Mouse (Mus musculus) Patski (cell line): ENCODE measurements around the gene Nr1d1. TPM values are rescaled to one million over a fixed set of nuclear protein-coding genes. Genes with fewer than 3 reads are reported as not detected.

Experiments used
- ATAC-seq: fragments of 100-300 bp; one replicate; pipeline ENCODE4 v1.8.0; 2021
- CTCF ChIA-PET: fragments of 350-600 bp; sonication (Branson Sonifier 250); formaldehyde crosslinking; loops from one replicate; lab custom pipeline; 2022; ENCODE audit warnings: inconsistent platforms; lab: Charles Lee
- POLR2A ChIA-PET: fragments of 350-600 bp; sonication (Branson Sonifier 250); formaldehyde crosslinking; loops from one replicate; lab custom pipeline; 2022; ENCODE audit warnings: antibody characterized with exemption, inconsistent platforms; lab: Charles Lee
- DNase-seq: peaks from one replicate; pipeline ENCODE4 v3.0.0-alpha.2; 2011; ENCODE audit warnings: low read depth, low spot score
- H3K27me3 ChIP-seq: fragments of 371-371 bp; one replicate; pipeline ENCODE4 v1.5.1; 2021
- CTCF ChIP-seq: fragments of 100-300 bp; IDR thresholded peaks from one replicate; pipeline ENCODE4 v1.5.1; 2021
- in situ Hi-C: fragments of 300-500 bp; cut with MboI; formaldehyde crosslinking; loops from 3 replicates; pipeline ENCODE4 v1.11.1; 2018; ENCODE audit warnings: low pct_unique_long_range_greater_than_20kb, mixed read lengths
- polyA plus RNA-seq: library from polyadenylated mRNA; unstranded; gene quantifications from one replicate; pipeline ENCODE4 v1.2.3, GENCODE M21; 2021

Nr1d1 gene
- polyA plus RNA-seq, 1 experiment from 2014 or later: 37.2 TPM

DNA sequence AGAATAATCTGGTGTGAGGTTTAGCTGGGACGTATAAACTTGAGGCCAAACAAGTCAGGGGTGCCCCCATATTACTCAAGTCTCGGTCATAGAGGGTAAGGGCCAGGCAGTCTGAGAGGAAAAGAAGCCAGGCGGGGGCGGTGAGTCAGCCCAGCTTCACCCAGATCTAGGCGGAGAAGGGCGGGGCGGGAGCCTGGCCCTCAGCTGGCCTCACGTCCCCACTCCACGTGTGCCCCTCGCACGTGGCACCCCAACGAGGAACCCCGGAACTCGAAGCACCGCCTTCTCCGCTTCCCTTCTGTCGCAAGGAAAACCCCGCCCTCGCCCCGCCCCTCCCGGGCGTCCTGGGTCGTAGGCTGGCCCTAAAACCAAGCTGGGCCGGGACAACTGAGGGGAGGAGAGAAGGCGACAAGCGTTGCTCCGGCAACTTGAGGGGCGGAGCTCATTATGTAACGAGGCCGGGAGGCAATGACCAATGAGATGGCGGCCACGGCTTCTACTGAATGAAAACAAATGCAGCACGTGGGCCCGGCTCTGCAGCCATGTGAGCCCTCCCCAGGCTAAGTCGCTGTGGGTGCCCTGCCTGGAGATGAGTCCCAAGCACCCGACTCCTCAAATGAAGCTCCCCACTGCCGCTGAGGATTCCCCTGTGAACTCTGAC, 1.4 kb downstream of the Nr1d1 start:
- DNase-seq: peak; percentile 97
- H3K27me3 ChIP-seq: no peaks in the 10 kb centered on the region
- TF ChIP-seq CTCF: no peak
- ChIA-PET CTCF (interaction anchor here (0.8 to 7.3 kb wide), 7 partner anchors 14 to 73 kb away, joined by 3 to 74 read pairs (median 5); no protein-coding TSS in a partner anchor), POLR2A (interaction anchor here (0.7 to 5.1 kb wide), 6 partner anchors 10 to 68 kb away, joined by 3 to 48 read pairs (median 6); no protein-coding TSS in a partner anchor)
- peak; percentile 58 for ATAC-seq
- in situ Hi-C loops: no loop called here

DNA sequence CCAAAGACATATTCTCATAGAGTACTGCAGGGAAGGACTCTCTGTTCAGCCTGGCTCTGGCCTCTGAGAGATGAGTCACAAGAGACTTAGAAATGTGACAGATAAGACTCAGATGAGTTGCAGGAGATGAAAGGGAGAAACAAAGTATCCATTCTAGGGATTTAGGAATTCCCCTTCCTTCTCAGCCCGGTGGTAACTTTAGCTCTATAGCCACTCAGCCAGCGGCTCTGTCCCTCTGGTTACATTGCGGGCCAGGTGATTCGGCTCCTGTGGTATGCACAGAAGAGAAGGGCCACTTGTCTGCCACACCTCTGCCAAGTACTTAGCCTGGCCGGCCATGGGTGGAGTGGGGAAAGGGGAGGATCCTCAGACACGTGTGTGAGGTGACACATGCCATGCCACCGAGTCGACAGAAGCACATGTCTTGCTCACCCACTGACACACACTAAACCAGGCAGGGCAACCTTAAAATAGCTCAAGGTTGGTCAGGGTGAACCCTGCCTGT, 2.4 kb downstream of the Nr1d1 start:
- ATAC-seq (peak; percentile 10), DNase-seq (no peak)
- in situ Hi-C loops: no loop called here
- ChIA-PET CTCF (interaction anchor here (0.7 to 7.3 kb wide), 10 partner anchors 11 to 72 kb away, joined by 3 to 74 read pairs (median 4); no protein-coding TSS in a partner anchor), POLR2A (interaction anchor here (1.0 to 5.1 kb wide), 4 partner anchors 9 to 67 kb away, joined by 3 to 48 read pairs (median 14); no protein-coding TSS in a partner anchor)
- no peak for TF ChIP-seq CTCF
- no peaks in the 10 kb centered on the region for H3K27me3 ChIP-seq

DNA sequence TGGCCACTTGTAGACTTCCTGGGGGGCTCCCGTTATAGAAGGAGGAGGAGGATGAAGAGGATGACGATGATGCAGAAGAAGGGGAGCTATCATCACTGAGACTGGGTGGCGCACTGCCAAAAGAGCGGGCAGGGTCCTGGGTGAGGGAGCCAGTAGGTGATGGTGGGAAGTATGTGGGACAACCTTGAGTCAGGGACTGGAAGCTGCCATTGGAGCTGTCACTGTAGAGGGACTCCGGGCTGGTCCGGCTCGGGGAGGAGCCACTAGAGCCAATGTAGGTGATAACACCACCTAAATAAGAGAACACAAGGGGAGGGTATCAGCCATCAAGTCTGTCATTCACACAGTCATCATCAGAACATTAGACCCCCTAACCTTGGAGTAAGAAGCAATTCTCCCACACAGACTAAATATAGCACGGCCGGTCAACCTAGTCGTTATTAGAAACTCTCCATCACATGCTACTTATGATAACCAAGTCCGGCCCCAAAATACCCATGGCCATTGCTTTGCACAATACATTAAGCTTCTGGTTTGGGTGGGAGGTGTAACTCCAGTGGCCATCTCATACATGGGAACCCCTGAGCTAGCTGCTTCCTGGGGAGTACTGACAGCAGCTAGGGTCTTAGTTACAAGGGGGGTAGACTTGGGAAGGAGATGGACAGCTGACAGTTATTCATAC, 3.1 kb downstream of the Nr1d1 start:
- no peak for ATAC-seq
- ChIA-PET POLR2A (interaction anchor here (1.5 to 5.1 kb wide), 3 partner anchors 15 to 66 kb away, joined by 3 to 48 read pairs (median 23); no protein-coding TSS in a partner anchor), CTCF (interaction anchor here (1.1 to 7.3 kb wide), 6 partner anchors 11 to 54 kb away, joined by 3 to 74 read pairs (median 6); no protein-coding TSS in a partner anchor)
- in situ Hi-C loops: no loop called here
- no peak for DNase-seq
- TF ChIP-seq CTCF: no peak
- H3K27me3 ChIP-seq: no peaks in the 10 kb centered on the region

DNA sequence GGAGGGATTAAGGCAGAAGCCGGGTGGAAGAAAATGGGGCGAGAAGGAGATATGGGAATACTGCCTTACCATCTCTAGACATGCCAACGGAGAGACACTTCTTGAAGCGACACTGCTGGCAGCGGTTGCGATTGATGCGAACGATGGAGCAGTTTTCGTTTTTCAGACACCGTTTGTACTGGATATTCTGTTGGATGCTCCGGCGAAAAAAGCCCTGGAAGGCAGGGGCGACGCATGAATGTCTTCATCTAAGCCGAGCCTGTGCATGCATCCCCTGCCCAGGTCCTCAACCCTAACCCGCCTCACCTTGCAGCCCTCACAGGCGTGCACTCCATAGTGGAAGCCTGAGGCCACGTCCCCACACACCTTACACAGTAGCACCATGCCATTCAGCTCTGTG, 4.0 kb downstream of the Nr1d1 start:
- in situ Hi-C loops: no loop called here
- no peaks in the 10 kb centered on the region for H3K27me3 ChIP-seq
- ChIA-PET CTCF (interaction anchor here (1.6 to 7.3 kb wide), 3 partner anchors 10 to 18 kb away, joined by 3 to 74 read pairs (median 9); no protein-coding TSS in a partner anchor), POLR2A (interaction anchor here (0.6 to 5.1 kb wide), 3 partner anchors 15 to 29 kb away, joined by 12 to 48 read pairs (median 23); no protein-coding TSS in a partner anchor)
- no peak for TF ChIP-seq CTCF
- ATAC-seq: no peak
- DNase-seq: no peak

DNA sequence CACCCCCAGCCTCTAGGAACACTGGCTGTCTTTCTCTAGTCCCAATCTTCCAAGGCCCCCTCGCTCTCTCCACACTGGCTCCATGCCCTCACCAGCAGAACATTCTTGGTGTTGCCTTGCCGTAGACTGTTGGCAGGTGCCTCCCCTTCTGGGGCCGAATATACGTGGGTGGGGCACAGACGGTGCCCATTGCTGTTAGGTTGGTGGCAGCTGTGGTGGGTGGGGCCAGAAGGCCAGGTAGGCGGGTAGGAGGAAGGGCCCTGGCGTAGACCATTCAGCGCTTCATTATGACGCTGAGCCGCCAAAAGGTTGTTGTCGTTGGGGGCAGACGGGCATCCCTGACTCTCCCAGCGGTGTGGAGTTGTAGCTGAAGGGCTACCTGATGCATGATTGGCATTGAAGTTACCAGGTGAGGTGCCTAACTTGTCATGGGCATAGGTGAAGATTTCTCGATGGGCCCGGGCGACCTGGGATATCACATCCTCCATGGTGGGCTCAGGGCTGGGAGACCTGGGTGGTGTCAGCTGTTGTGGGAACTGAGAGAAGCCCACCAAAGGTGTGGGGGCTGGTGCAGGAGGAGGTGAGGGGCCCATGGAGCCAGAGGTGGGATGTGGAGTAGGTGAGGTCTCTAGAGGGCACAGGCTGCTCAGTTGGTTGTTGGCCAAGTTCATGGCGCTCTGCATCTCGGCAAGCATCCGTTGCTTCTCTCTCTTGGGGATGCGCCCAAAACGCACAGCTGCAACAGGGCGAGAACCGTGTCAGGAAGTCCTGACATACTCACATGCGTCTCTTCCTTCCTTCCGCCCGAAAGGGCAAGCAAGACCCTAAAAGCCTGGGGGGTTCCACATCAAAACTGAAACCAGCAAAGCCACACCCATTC, 4.8 kb downstream of the Nr1d1 start:
- in situ Hi-C loops: no loop called here
- no peak for DNase-seq

DNA sequence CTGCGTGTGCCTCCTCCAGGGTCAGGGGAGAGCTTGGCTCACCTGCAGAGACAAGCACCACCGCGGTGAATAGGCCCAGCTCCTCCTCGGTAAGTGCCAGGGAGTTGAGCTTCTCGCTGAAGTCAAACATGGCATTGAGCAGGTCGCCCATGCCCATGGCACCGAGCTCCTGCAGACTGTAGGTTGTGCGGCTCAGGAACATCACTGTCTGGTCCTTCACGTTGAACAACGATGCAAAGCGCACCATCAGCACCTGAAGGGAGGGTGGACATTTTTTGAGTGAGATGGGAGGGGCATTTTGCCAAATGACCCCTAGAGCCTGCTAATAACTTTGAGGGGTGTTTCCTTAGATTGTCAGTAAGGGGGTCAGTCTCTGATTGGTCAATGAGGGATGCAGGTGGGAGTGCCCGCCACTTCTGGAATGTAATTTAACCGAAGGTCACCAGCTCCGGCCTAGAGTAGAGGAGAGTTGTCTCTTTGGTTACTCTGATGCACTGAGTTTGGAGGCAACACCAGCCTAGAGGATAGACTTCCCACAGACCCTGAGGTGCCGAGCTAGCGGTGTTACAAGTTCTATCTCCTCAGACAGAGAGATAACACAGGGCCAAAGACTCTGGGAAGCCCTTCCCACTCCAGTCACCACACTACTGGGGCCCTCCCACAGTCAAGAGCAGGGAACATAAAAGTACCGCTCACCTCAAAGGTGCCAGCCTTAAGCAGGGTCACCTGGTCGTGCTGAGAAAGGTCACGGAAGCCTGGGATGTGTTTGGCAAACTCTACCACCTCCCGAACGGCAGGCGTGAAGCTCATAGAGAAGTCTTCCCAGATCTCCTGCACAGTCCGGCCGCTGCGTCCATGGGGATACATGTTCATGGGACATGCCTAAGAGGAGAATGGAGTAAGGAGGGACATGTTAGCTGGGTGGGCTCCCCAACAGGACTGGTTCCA, 5.9 kb downstream of the Nr1d1 start:
- DNase-seq: no peak
- POLR2A ChIA-PET: no interaction called here
- ATAC-seq: no peak
- in situ Hi-C loops: no loop called here
- CTCF ChIA-PET: interaction anchor here (1.1 to 1.4 kb wide), 4 partner anchors 8 to 28 kb away, joined by 3 to 4 read pairs (median 4); partner anchors contain the start of gene Thra
- TF ChIP-seq CTCF: no peak
- no peaks in the 10 kb centered on the region for H3K27me3 ChIP-seq

More for the DNA sequence above, 4.8 kb downstream of the Nr1d1 start:
- no peak for TF ChIP-seq CTCF
- no peaks in the 10 kb centered on the region for H3K27me3 ChIP-seq
- POLR2A ChIA-PET: no interaction called here
- CTCF ChIA-PET: interaction anchor here (1.1 to 1.4 kb wide), 3 partner anchors 9 to 29 kb away, joined by 4 read pairs; partner anchors contain the start of gene Thra
- ATAC-seq: no peak

DNA sequence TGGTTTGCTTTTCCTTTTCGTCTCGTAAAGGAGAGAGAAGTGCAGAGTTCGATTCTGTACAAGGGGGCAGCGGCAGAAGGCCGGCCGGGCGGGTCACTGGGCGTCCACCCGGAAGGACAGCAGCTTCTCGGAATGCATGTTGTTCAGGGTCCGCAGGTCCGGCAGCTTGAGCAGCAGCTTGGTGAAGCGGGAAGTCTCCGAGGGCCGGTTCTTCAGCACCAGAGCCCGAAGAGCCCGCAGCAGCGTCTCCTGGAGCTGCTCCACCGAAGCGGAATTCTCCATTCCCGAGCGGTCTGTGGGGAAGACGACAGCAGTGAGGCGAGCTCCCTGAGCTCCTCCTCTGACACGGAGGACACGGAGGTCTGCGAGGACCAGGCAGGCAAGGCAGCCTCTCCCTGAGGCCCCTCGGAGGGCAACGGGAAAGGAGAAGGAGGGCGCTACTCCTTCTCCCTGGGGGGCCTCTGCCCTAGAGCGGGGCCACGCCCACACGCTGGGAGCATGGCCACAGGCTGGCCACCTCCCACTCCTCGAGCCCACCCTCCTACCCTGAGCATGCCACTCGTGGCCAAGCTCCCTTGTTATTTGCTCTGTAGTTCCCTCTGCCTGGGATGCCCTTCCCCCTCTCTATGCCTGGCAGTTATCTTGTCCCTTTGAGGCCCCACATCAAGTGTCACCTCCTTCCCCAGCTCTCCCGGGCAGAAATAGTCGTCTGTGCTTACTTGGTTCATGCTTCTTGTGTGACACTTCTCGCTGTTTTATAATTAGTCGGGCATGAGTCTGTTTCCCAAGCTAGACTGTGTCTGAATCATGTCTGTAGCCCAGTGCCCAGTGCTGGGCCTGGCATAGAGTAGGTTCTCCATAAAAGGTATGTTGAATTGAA, 6.8 kb downstream of the Nr1d1 start:
- in situ Hi-C loops: no loop called here
- ChIA-PET POLR2A (no interaction called here), CTCF (interaction anchor here (1.1 kb wide), 1 partner anchor 21 kb away, joined by 3 read pairs; no protein-coding TSS in a partner anchor)
- H3K27me3 ChIP-seq: no peaks in the 10 kb centered on the region
- no peak for DNase-seq
- TF ChIP-seq CTCF: no peak
- no peak for ATAC-seq

DNA sequence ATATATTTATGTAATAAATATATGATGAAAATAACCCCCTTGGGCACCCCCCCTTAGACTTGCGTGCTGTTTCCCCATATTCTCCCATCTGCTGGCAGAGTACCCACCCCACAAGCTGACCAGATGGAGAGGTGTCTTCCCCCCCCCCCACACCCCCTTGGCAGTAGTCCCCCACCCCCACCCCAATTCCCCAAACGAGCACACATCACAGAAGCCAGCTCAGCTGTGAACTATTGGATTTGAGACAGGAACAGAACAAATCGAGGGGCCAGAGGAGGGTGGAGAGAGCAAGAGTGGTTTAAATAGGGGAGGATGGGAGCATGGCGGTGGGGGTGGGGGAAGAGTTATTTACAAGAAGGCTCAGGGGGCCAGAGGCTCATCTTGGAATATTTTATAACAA, 7.4 kb downstream of the Nr1d1 start:
- CTCF ChIA-PET: no interaction called here
- DNase-seq: no peak
- in situ Hi-C loops: no loop called here
- ATAC-seq: no peak
- POLR2A ChIA-PET: no interaction called here
- TF ChIP-seq CTCF: no peak
- H3K27me3 ChIP-seq: no peaks in the 10 kb centered on the region
